Mouse (Mus musculus) forebrain, embryonic 15.5 days (tissue): Measurements from ENCODE around the gene Cfap300. TPM values are rescaled to one million over a fixed set of nuclear protein-coding genes. Genes with fewer than 3 reads are reported as not detected.

Experiments
- ATAC-seq: fragments of 200-750 bp; cut with Nextera tagmentation; replicated peaks from 2 replicates; pipeline ENCODE4 v1.8.0; 2017; ENCODE audit warnings: mild to moderate bottlenecking, moderate TSS enrichment, moderate library complexity
- H3K27ac ChIP-seq: fragments of 300-500 bp; sonication (generic); replicated peaks from 2 replicates; pipeline ENCODE4 v1.5.1; 2015; ENCODE audit warnings: mild to moderate bottlenecking, inconsistent platforms
- H3K27me3 ChIP-seq: fragments of 300-500 bp; sonication (generic); 2 replicates; pipeline ENCODE4 v1.6.1; 2015; ENCODE audit warnings: inconsistent platforms
- H3K36me3 ChIP-seq: fragments of 300-500 bp; sonication (generic); 2 replicates; pipeline ENCODE4 v1.6.1; 2015; ENCODE audit warnings: mild to moderate bottlenecking, inconsistent platforms
- H3K4me1 ChIP-seq: fragments of 300-500 bp; sonication (generic); 2 replicates; pipeline ENCODE4 v1.6.1; 2015; ENCODE audit warnings: inconsistent platforms
- H3K4me2 ChIP-seq: fragments of 300-500 bp; sonication (generic); replicated peaks from 2 replicates; pipeline ENCODE4 v1.6.1; 2015; ENCODE audit warnings: mild to moderate bottlenecking, inconsistent platforms
- H3K4me3 ChIP-seq: fragments of 300-500 bp; sonication (generic); 2 replicates; pipeline ENCODE4 v1.5.1; 2015; ENCODE audit warnings: mild to moderate bottlenecking, inconsistent platforms
- H3K9ac ChIP-seq: fragments of 300-500 bp; sonication (generic); replicated peaks from 2 replicates; pipeline ENCODE4 v1.6.1; 2015; ENCODE audit warnings: mild to moderate bottlenecking, inconsistent platforms
- H3K9me3 ChIP-seq: fragments of 300-500 bp; sonication (generic); 2 replicates; pipeline ENCODE4 v1.6.1; 2016; ENCODE audit warnings: inconsistent platforms
- WGBS: fragments of 180-500 bp; shearing (Covaris S2); methylation state at CpG from one replicate; pipeline ENCODE4 v1.1.7; 2015; ENCODE audit warnings: mixed read lengths; 5-methylcytosine and 5-hydroxymethylcytosine counted together
- polyA plus RNA-seq: library from polyadenylated mRNA; unstranded; fragments of >200 nt; fragmentation: Nextera tagmentation; extraction: Ambion mirVana; gene quantifications from 2 replicates; pipeline ENCODE4 v1.2.1, GENCODE M21; 2015

The Cfap300 gene
- polyA plus RNA-seq, 1 experiment from 2014 or later, result 16.5 TPM

DNA sequence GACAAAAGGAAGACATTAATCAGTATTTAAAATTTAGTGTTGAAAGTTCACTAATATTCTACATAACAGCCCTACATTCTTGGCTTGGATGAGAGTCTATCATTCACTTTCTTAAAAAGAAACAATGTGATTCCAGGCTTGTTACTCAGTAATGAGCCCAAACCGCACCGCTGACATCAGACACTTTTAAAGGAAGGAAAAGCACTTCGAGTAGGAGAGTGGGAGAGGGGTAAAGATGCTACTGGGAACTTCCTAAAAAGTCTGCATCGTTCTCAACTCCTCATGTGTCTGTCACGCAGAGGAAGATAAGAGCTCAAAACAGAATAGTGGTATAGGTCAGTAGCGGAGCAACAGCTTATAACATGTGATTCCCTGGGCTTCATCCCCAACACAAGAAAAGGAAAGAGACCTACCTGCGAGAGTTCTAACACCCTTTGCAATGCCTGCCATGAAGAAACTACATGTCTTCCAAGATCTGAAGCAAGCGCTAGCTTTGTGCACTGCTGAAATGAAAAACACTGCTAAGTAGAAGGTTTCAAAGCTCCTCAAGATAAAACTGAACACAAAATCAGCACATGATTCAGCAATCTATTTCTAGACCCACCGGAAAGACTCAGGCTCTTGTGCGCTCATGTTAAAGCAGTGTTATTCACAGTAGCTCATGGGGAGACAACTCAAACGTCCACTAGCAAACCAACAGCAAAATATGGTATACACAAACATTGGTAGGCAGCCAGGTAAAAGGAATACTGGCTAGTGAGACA is 63.3 kb downstream of the Cfap300 start:
- Histone ChIP-seq H3K4me1 (no peaks in the 10 kb centered on the region), H3K4me2 (no peak overlapping the region), H3K27ac (no peak overlapping the region), H3K9me3 (no peaks in the 10 kb centered on the region), H3K9ac (no peak overlapping the region), H3K36me3 (no peaks in the 10 kb centered on the region), H3K4me3 (no peak overlapping the region), H3K27me3 (no peaks in the 10 kb centered on the region)
- 93% methylated on average over 11 of the region's 11 CpGs for WGBS
- no peak for ATAC-seq

DNA sequence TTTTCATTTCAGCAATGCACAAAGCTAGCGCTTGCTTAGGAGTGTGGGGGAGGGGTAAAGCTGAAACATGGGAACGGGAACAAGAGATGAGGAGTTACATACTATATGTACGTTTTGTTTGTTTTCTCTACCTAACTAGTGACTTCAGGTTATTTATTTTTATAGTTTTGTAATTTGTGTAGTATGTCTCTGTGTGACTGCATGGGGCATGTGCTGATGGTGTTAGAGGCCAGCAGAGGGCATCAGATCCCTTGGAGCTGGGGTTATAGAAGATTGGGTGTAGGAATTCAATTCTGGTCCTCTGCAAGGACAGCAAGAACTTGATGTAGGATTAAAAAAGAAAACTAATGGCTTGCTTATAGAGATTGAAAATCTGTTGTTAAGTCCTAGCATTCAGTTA is 64.1 kb downstream of the Cfap300 start:
- H3K4me2 ChIP-seq, result no peak overlapping the region
- no peak for ATAC-seq
- WGBS, result 95% methylated on average over 3 of the region's 3 CpGs

GRCm38 (mm10) chr9:7977587-7977986 is 65.0 kb downstream of the Cfap300 start:
- Histone ChIP-seq H3K9ac (no peak overlapping the region), H3K4me3 (no peak overlapping the region), H3K4me1 (no peaks in the 10 kb centered on the region), H3K9me3 (no peaks in the 10 kb centered on the region), H3K36me3 (no peaks in the 10 kb centered on the region), H3K4me2 (no peak overlapping the region), H3K27me3 (no peaks in the 10 kb centered on the region), H3K27ac (no peak overlapping the region)
- 93% methylated on average over 5 of the region's 5 CpGs for whole genome bisulfite sequencing
- ATAC-seq, result no peak

More for the DNA sequence above, 64.1 kb downstream of the Cfap300 start:
- Histone ChIP-seq H3K4me3 (no peak overlapping the region), H3K36me3 (no peaks in the 10 kb centered on the region), H3K27ac (no peak overlapping the region), H3K9me3 (no peaks in the 10 kb centered on the region), H3K9ac (no peak overlapping the region), H3K27me3 (no peaks in the 10 kb centered on the region), H3K4me1 (no peaks in the 10 kb centered on the region)

GRCm38 (mm10) chr9:7971993-7972392 is 70.6 kb downstream of the Cfap300 start:
- no peaks in the 10 kb centered on the region for H3K4me1 ChIP-seq
- H3K4me2 ChIP-seq, result no peak overlapping the region
- WGBS, result 73% methylated on average over 2 of the region's 2 CpGs
- H3K36me3 ChIP-seq, result no peaks in the 10 kb centered on the region
- no peak for ATAC-seq
- H3K9ac ChIP-seq, result no peak overlapping the region
- H3K4me3 ChIP-seq, result no peak overlapping the region
- no peaks in the 10 kb centered on the region for H3K9me3 ChIP-seq
- no peaks in the 10 kb centered on the region for H3K27me3 ChIP-seq
- no peak overlapping the region for H3K27ac ChIP-seq

Other genes with a start within 250 kb of the Cfap300 start
- 50.9 and 51.9 TPM in 2 replicates for gene Birc2, start 205.8 kb downstream of the Cfap300 start, polyA plus RNA-seq
- gene Birc3, start 169.6 kb downstream of the Cfap300 start, polyA plus RNA-seq, result 0.88 and 1.2 TPM in 2 replicates
- gene Yap1, start 38.2 kb downstream of the Cfap300 start, polyA plus RNA-seq, result 8.9 and 9.0 TPM in 2 replicates
- 3.0 and 3.3 TPM in 2 replicates for gene Cep126, start 91.5 kb upstream of the Cfap300 start, polyA plus RNA-seq